Mouse (Mus musculus): ENCODE results near the gene Hdgf. TPM values are rescaled to one million over a fixed set of nuclear protein-coding genes. Genes with fewer than 3 reads are reported as not detected.

Hdgf gene
- polyA plus RNA-seq, 2 experiments, result 203 to 260 TPM

GRCm38 (mm10) chr3:87903821-87904220, 2.3 kb upstream of the Hdgf start:
- H3K4me2 ChIP-seq (replicated peaks; ENCODE audit: low read depth, low read length, severe bottlenecking), result no peak overlapping the region
- H3K4me3 ChIP-seq (replicated peaks; ENCODE audit: low read length), result no peak overlapping the region
- peaks cover 12% of the 10 kb centered on the region for H3K4me1 ChIP-seq (ENCODE audit: control insufficient read depth, insufficient read depth, low read length)
- no peak for DNase-seq (ENCODE audit: low spot score)
- TF ChIP-seq POLR2A (IDR thresholded peaks at IDR 0.05; ENCODE audit: borderline replicate concordance, extremely low read depth, insufficient read depth, insufficient read length), result no peak
- 28% methylated on average over 5 of the region's 5 CpGs for WGBS
- no peak overlapping the region for H3K9ac ChIP-seq (ENCODE audit: low read depth, low read length, severe bottlenecking)
- ATAC-seq (ENCODE audit: low FRiP score, low read depth), result no peak
- no peaks in the 10 kb centered on the region for H3K36me3 ChIP-seq (ENCODE audit: control insufficient read depth, insufficient read depth, low read length)
- H3K9me3 ChIP-seq (ENCODE audit: control insufficient read depth, low read length), result no peaks in the 10 kb centered on the region
- no peak overlapping the region for H3K27ac ChIP-seq (replicated peaks; ENCODE audit: low read depth, low read length)
- no peaks in the 10 kb centered on the region for H3K27me3 ChIP-seq (ENCODE audit: control insufficient read depth, insufficient read depth, low read length)

- DNase-seq (ENCODE audit: low spot score), result no peak
- Histone ChIP-seq H3K9ac (ENCODE audit: low read depth, low read length, severe bottlenecking) (peak overlapping the region; percentile 90), H3K4me3 (replicated peaks; ENCODE audit: low read length) (peak overlapping the region; percentile 79), H3K36me3 (ENCODE audit: control insufficient read depth, insufficient read depth, low read length) (no peaks in the 10 kb centered on the region), H3K4me1 (ENCODE audit: control insufficient read depth, insufficient read depth, low read length) (peaks cover 34% of the 10 kb centered on the region), H3K27me3 (ENCODE audit: control insufficient read depth, insufficient read depth, low read length) (no peaks in the 10 kb centered on the region), H3K9me3 (ENCODE audit: control insufficient read depth, low read length) (no peaks in the 10 kb centered on the region), H3K27ac (replicated peaks; ENCODE audit: low read depth, low read length) (peak overlapping the region; percentile 96), H3K4me2 (replicated peaks; ENCODE audit: low read depth, low read length, severe bottlenecking) (peak overlapping the region; percentile 74)
- no peak for TF ChIP-seq POLR2A (IDR thresholded peaks at IDR 0.05; ENCODE audit: borderline replicate concordance, extremely low read depth, insufficient read depth, insufficient read length)
- whole genome bisulfite sequencing, result 0% methylated on average over 21 of the region's 47 CpGs
- peak; percentile 0; the same call in 1 of the 2 replicates for ATAC-seq (ENCODE audit: low FRiP score, low read depth)
Observed at GRCm38 (mm10) chr3:87906601-87906980, 470 bp downstream of the Hdgf start.

GRCm38 (mm10) chr3:87906981-87907857, 1.1 kb downstream of the Hdgf start:
- TF ChIP-seq POLR2A (IDR thresholded peaks at IDR 0.05; ENCODE audit: borderline replicate concordance, extremely low read depth, insufficient read depth, insufficient read length), result peak; percentile 34; the same call in 1 of the 2 replicates
- H3K36me3 ChIP-seq (ENCODE audit: control insufficient read depth, insufficient read depth, low read length), result no peaks in the 10 kb centered on the region
- under 1% methylated on average over 26 of the region's 27 CpGs for WGBS
- no peaks in the 10 kb centered on the region for H3K9me3 ChIP-seq (ENCODE audit: control insufficient read depth, low read length)
- H3K27me3 ChIP-seq (ENCODE audit: control insufficient read depth, insufficient read depth, low read length), result no peaks in the 10 kb centered on the region
- peak overlapping the region; percentile 96 for H3K27ac ChIP-seq (replicated peaks; ENCODE audit: low read depth, low read length)
- peak overlapping the region; percentile 90 for H3K9ac ChIP-seq (ENCODE audit: low read depth, low read length, severe bottlenecking)
- ATAC-seq (ENCODE audit: low FRiP score, low read depth), result no peak
- peaks cover 34% of the 10 kb centered on the region for H3K4me1 ChIP-seq (ENCODE audit: control insufficient read depth, insufficient read depth, low read length)
- H3K4me2 ChIP-seq (replicated peaks; ENCODE audit: low read depth, low read length, severe bottlenecking), result peak overlapping the region; percentile 74
- peak; percentile 49 for DNase-seq (ENCODE audit: low spot score)
- peak overlapping the region; percentile 79 for H3K4me3 ChIP-seq (replicated peaks; ENCODE audit: low read length)

GRCm38 (mm10) chr3:87907906-87908305, 1.8 kb downstream of the Hdgf start:
- H3K36me3 ChIP-seq (ENCODE audit: control insufficient read depth, insufficient read depth, low read length), result peaks cover under 1% of the 10 kb centered on the region
- H3K4me1 ChIP-seq (ENCODE audit: control insufficient read depth, insufficient read depth, low read length), result peaks cover 34% of the 10 kb centered on the region
- 0% methylated on average over 1 of the region's 1 CpGs for WGBS
- ATAC-seq (ENCODE audit: low FRiP score, low read depth) (no peak), DNase-seq (ENCODE audit: low spot score) (no peak)
- no peak for TF ChIP-seq POLR2A (IDR thresholded peaks at IDR 0.05; ENCODE audit: borderline replicate concordance, extremely low read depth, insufficient read depth, insufficient read length)
- H3K27ac ChIP-seq (replicated peaks; ENCODE audit: low read depth, low read length), result peak overlapping the region; percentile 96
- no peaks in the 10 kb centered on the region for H3K9me3 ChIP-seq (ENCODE audit: control insufficient read depth, low read length)
- H3K27me3 ChIP-seq (ENCODE audit: control insufficient read depth, insufficient read depth, low read length), result no peaks in the 10 kb centered on the region
- peak overlapping the region; percentile 74 for H3K4me2 ChIP-seq (replicated peaks; ENCODE audit: low read depth, low read length, severe bottlenecking)
- peak overlapping the region; percentile 90 for H3K9ac ChIP-seq (ENCODE audit: low read depth, low read length, severe bottlenecking)
- peak overlapping the region; percentile 79 for H3K4me3 ChIP-seq (replicated peaks; ENCODE audit: low read length)

GRCm38 (mm10) chr3:87909381-87909780, 3.3 kb downstream of the Hdgf start:
- H3K4me2 ChIP-seq (replicated peaks; ENCODE audit: low read depth, low read length, severe bottlenecking), result peak overlapping the region; percentile 40
- H3K9me3 ChIP-seq (ENCODE audit: control insufficient read depth, low read length), result no peaks in the 10 kb centered on the region
- no peak overlapping the region for H3K9ac ChIP-seq (ENCODE audit: low read depth, low read length, severe bottlenecking)
- H3K36me3 ChIP-seq (ENCODE audit: control insufficient read depth, insufficient read depth, low read length), result peaks cover 15% of the 10 kb centered on the region
- no peak overlapping the region for H3K27ac ChIP-seq (replicated peaks; ENCODE audit: low read depth, low read length)
- H3K27me3 ChIP-seq (ENCODE audit: control insufficient read depth, insufficient read depth, low read length), result no peaks in the 10 kb centered on the region
- ATAC-seq (ENCODE audit: low FRiP score, low read depth), result no peak
- peaks cover 34% of the 10 kb centered on the region for H3K4me1 ChIP-seq (ENCODE audit: control insufficient read depth, insufficient read depth, low read length)
- TF ChIP-seq POLR2A (IDR thresholded peaks at IDR 0.05; ENCODE audit: borderline replicate concordance, extremely low read depth, insufficient read depth, insufficient read length), result no peak
- 0 out of 2 replicates have a peak overlapping the region, but pooled peaks have one; percentile 27 for H3K4me3 ChIP-seq (replicated peaks; ENCODE audit: low read length)
- DNase-seq (ENCODE audit: low spot score), result no peak
- WGBS, result 80% methylated on average over 2 of the region's 2 CpGs
